Mouse (Mus musculus) heart, embryonic 13.5 days (tissue): Measurements from ENCODE around the gene Pkp2. TPM values are rescaled to one million over a fixed set of nuclear protein-coding genes. Genes with fewer than 3 reads are reported as not detected.

Experiments used
- ATAC-seq: fragments of 200-750 bp; cut with Nextera tagmentation; 2 replicates; pipeline ENCODE4 v1.8.0; 2017; ENCODE audit warnings: moderate TSS enrichment; ENCODE audit not compliant: insufficient number of reproducible peaks, low FRiP score, low TSS enrichment; ENCODE audit errors: extremely low read depth
- H3K27ac ChIP-seq: fragments of 300-500 bp; sonication (generic); replicated peaks from 2 replicates; pipeline ENCODE4 v1.5.1; 2015; ENCODE audit warnings: moderate library complexity, mild to moderate bottlenecking, inconsistent platforms
- H3K27me3 ChIP-seq: fragments of 300-500 bp; sonication (generic); replicated peaks from 2 replicates; pipeline ENCODE4 v1.6.1; 2015; ENCODE audit warnings: mild to moderate bottlenecking, inconsistent platforms
- H3K36me3 ChIP-seq: fragments of 300-500 bp; sonication (generic); 2 replicates; pipeline ENCODE4 v1.6.1; 2015; ENCODE audit warnings: mild to moderate bottlenecking, inconsistent platforms
- H3K4me1 ChIP-seq: fragments of 300-500 bp; sonication (generic); 2 replicates; pipeline ENCODE4 v1.6.1; 2015; ENCODE audit warnings: inconsistent platforms
- H3K4me2 ChIP-seq: fragments of 300-500 bp; sonication (generic); 2 replicates; pipeline ENCODE4 v1.6.1; 2015; ENCODE audit warnings: inconsistent platforms, mild to moderate bottlenecking, moderate library complexity
- H3K4me3 ChIP-seq: fragments of 300-500 bp; sonication (generic); 2 replicates; pipeline ENCODE4 v1.5.1; 2015; ENCODE audit warnings: moderate library complexity, mild to moderate bottlenecking, inconsistent platforms
- H3K9ac ChIP-seq: fragments of 300-500 bp; sonication (generic); 2 replicates; pipeline ENCODE4 v1.6.1; 2015; ENCODE audit warnings: inconsistent platforms, mild to moderate bottlenecking, moderate library complexity
- H3K9me3 ChIP-seq: fragments of 300-500 bp; sonication (generic); 2 replicates; pipeline ENCODE4 v1.6.1; 2016; ENCODE audit warnings: inconsistent platforms
- WGBS: fragments of 180-500 bp; shearing (Covaris S2); methylation state at CpG from one replicate; pipeline ENCODE4 v1.1.7; 2015; ENCODE audit warnings: mixed read lengths; 5-methylcytosine and 5-hydroxymethylcytosine counted together
- polyA plus RNA-seq: library from polyadenylated mRNA; unstranded; fragments of >200 nt; fragmentation: Nextera tagmentation; extraction: Ambion mirVana; gene quantifications from 2 replicates; pipeline ENCODE4 v1.2.1, GENCODE M21; 2015

The Pkp2 gene
- polyA plus RNA-seq, 1 experiment from 2014 or later = 108 TPM

GRCm38 (mm10) chr16:16261481-16261880 is 48.4 kb downstream of the Pkp2 start:
- peaks cover 74% of the 10 kb centered on the region for H3K36me3 ChIP-seq
- H3K4me1 ChIP-seq = peaks cover 35% of the 10 kb centered on the region
- H3K9me3 ChIP-seq = no peaks in the 10 kb centered on the region
- H3K4me3 ChIP-seq = no peak overlapping the region
- H3K27me3 ChIP-seq = no peaks in the 10 kb centered on the region
- no peak overlapping the region for H3K9ac ChIP-seq
- 86% methylated on average over 6 of the region's 6 CpGs for WGBS
- H3K4me2 ChIP-seq = no peak overlapping the region
- 0 out of 2 replicates have a peak overlapping the region, but pooled peaks have one; percentile 12 for H3K27ac ChIP-seq
- no peak for ATAC-seq

GRCm38 (mm10) chr16:16262436-16262835 is 49.3 kb downstream of the Pkp2 start:
- Histone ChIP-seq H3K27ac (0 out of 2 replicates have a peak overlapping the region, but pooled peaks have one; percentile 9), H3K4me2 (no peak overlapping the region), H3K4me3 (no peak overlapping the region), H3K9me3 (no peaks in the 10 kb centered on the region), H3K27me3 (no peaks in the 10 kb centered on the region), H3K9ac (no peak overlapping the region), H3K36me3 (peaks cover 82% of the 10 kb centered on the region), H3K4me1 (peaks cover 26% of the 10 kb centered on the region)
- ATAC-seq = no peak
- 65% methylated on average over 3 of the region's 3 CpGs for WGBS

- Histone ChIP-seq H3K4me3 (no peak overlapping the region), H3K4me2 (no peak overlapping the region), H3K9ac (no peak overlapping the region), H3K27ac (peak overlapping the region; percentile 21; the same call in 1 of the 2 replicates), H3K9me3 (no peaks in the 10 kb centered on the region), H3K4me1 (no peaks in the 10 kb centered on the region), H3K36me3 (peaks cover 80% of the 10 kb centered on the region), H3K27me3 (no peaks in the 10 kb centered on the region)
- no peak for ATAC-seq
- WGBS = 59% methylated on average over 3 of the region's 3 CpGs
These were observed 59.9 kb downstream of the Pkp2 start for GRCm38 (mm10) chr16:16272978-16273377.

GRCm38 (mm10) chr16:16273752-16274151 is 60.6 kb downstream of the Pkp2 start:
- no peak overlapping the region for H3K4me3 ChIP-seq
- 73% methylated on average over 6 of the region's 6 CpGs for WGBS
- H3K27me3 ChIP-seq = no peaks in the 10 kb centered on the region
- H3K4me1 ChIP-seq = peaks cover 5% of the 10 kb centered on the region
- H3K9me3 ChIP-seq = no peaks in the 10 kb centered on the region
- H3K4me2 ChIP-seq = no peak overlapping the region
- ATAC-seq = no peak
- no peak overlapping the region for H3K9ac ChIP-seq
- no peak overlapping the region for H3K27ac ChIP-seq
- peaks cover 73% of the 10 kb centered on the region for H3K36me3 ChIP-seq

GRCm38 (mm10) chr16:16302369-16303137 is 89.4 kb downstream of the Pkp2 start, which contains the start of gene Yars2:
Gene Yars2 (plus strand): TSS chr16:16302965.
- peak within 1 kb of the TSS; percentile 94 for H3K9ac ChIP-seq
- H3K9me3 ChIP-seq = no peaks in the 10 kb centered on the region
- under 1% methylated on average over 50 of the region's 50 CpGs for WGBS
- peak within 1 kb of the TSS; percentile 95 for H3K27ac ChIP-seq
- no peaks in the 10 kb centered on the region for H3K27me3 ChIP-seq
- peaks cover 20% of the 10 kb centered on the region for H3K4me1 ChIP-seq
- ATAC-seq = peak; percentile 93
- peak within 1 kb of the TSS; percentile 87 for H3K4me2 ChIP-seq
- peaks cover 19% of the 10 kb centered on the region for H3K36me3 ChIP-seq
- H3K4me3 ChIP-seq = peak within 1 kb of the TSS; percentile 96

- Histone ChIP-seq H3K4me1 (peaks cover 20% of the 10 kb centered on the region), H3K9me3 (no peaks in the 10 kb centered on the region), H3K4me3 (peak overlapping the region; percentile 96), H3K4me2 (peak overlapping the region; percentile 87), H3K27me3 (no peaks in the 10 kb centered on the region), H3K27ac (peak overlapping the region; percentile 95), H3K9ac (peak overlapping the region; percentile 94), H3K36me3 (peaks cover 25% of the 10 kb centered on the region)
- peak; percentile 44 for ATAC-seq
- WGBS = under 1% methylated on average over 61 of the region's 61 CpGs
These were observed 90.2 kb downstream of the Pkp2 start for GRCm38 (mm10) chr16:16303138-16303827.

- Histone ChIP-seq H3K27me3 (no peaks in the 10 kb centered on the region), H3K36me3 (peaks cover 29% of the 10 kb centered on the region), H3K27ac (peak overlapping the region; percentile 95), H3K9ac (peak overlapping the region; percentile 94), H3K9me3 (no peaks in the 10 kb centered on the region), H3K4me2 (peak overlapping the region; percentile 87), H3K4me1 (peaks cover 20% of the 10 kb centered on the region), H3K4me3 (peak overlapping the region; percentile 96)
- no peak for ATAC-seq
- WGBS = 18% methylated on average over 7 of the region's 7 CpGs
These were observed 90.8 kb downstream of the Pkp2 start for GRCm38 (mm10) chr16:16303888-16304287.

- no peaks in the 10 kb centered on the region for H3K27me3 ChIP-seq
- H3K4me1 ChIP-seq = no peaks in the 10 kb centered on the region
- peaks cover 84% of the 10 kb centered on the region for H3K36me3 ChIP-seq
- no peak overlapping the region for H3K9ac ChIP-seq
- no peak for ATAC-seq
- WGBS = 79% methylated on average over 5 of the region's 5 CpGs
- H3K4me2 ChIP-seq = no peak overlapping the region
- H3K9me3 ChIP-seq = no peaks in the 10 kb centered on the region
- no peak overlapping the region for H3K27ac ChIP-seq
- H3K4me3 ChIP-seq = no peak overlapping the region
These were observed 98.2 kb downstream of the Pkp2 start for GRCm38 (mm10) chr16:16311319-16311718.

Other genes with a start within 250 kb of the Pkp2 start
- 39.2 and 42.8 TPM in 2 replicates for gene Yars2, start 89.6 kb downstream of the Pkp2 start, polyA plus RNA-seq
- 59.9 and 63.9 TPM in 2 replicates for gene Dnm1l, start 145.6 kb downstream of the Pkp2 start, polyA plus RNA-seq